Mouse (Mus musculus): ENCODE measurements at regions not wholly inside any gene's neighbourhood (a gene's known extent, or its start where the extent isn't known, plus 50 kb on each side); places are given as distances from the start of the nearest gene placed in this dataset.

DNA sequence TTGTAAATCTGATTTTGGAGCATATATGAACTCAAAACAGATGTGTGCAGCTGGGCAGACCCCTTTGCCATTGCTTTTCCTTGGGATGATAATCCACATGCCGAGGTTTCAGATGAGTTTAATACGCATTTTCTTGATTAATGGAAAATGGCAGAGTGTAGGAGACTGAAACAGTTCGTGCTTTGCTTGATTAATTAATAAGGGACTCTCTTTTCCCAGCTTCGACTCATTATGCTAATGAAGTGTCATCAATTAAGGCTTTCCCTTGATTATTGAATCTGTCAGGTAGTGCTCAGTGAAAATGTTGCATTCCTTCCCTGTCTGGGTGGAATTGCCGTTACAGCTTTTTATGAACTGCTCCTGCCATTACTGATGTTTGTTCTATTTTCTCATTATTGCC, 647.2 kb upstream of the Nova1 start:
- TF ChIP-seq CTCF (conservative IDR thresholded peaks at IDR 0.05; ENCODE audit: insufficient read depth, insufficient read length, low read depth, low read length) = no peak
- TF ChIP-seq POLR2A (IDR thresholded peaks at IDR 0.05; ENCODE audit: low read depth, low read length) = no peak
